Mouse (Mus musculus): ENCODE measurements around the gene Ptpru.
"Not testable (repeated sequence)": the region's sequence is repeated elsewhere in the genome, so short reads cannot be mapped to it uniquely, and the experiment has no call there.

Ptpru gene

DNA sequence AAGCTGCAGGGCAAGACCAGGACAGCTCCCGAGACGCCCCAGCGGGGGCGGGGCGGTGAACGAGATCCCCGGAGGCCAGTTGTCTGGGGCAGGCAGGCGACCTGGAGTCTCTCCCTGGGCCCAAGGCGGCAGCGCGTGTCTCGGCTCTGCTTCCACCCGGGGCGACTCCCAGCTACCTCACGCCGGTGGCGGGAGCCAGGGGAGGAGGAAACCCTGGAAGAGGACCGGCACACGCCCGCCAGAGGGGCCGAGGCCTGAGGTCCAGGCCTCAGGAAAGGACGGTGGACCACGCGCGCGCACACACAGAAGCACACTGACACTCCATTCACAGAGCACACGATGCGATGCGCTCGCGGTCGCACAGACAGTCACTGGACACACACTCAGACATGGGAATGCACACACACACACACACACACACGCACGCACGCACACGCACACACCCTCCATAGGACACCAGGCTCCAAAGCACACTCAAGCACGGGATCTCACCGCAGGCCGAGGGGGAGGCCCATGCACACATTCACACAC lies 1.7 kb downstream of the Ptpru start:
- no peak for DNase-seq (ENCODE audit: low spot score in 2 of 2)

DNA sequence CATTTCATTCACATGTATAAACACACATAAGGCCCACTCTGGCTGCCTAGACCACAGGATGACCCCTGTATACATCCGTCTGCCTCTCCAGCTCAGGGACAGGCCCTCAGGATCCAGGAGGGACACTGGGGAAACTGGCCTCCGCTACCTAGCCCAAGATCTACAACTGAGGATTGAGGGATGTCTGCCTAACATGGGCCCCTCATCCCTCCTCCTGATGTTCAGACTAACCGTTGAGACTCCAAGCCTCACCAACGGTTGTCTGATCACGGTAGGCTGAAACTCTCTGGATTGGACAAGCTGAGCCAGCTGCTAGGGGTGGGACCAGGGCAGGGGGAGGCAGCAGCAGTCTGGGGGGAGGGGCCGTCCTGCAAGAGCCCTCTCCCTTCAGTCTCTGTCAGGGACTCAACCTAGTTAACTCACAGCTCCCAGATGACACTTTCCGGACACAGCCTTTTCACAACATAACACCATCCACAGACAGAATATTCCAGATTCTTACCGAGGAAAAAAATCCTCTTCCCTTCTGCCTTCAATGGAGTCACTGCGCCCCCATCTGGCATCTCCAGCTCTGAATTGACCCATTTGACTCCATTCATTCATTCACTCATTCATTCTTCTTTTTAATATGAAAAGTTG lies 4.0 kb downstream of the Ptpru start:
- DNase-seq (ENCODE audit: low spot score in 2 of 2), result no peak

DNA sequence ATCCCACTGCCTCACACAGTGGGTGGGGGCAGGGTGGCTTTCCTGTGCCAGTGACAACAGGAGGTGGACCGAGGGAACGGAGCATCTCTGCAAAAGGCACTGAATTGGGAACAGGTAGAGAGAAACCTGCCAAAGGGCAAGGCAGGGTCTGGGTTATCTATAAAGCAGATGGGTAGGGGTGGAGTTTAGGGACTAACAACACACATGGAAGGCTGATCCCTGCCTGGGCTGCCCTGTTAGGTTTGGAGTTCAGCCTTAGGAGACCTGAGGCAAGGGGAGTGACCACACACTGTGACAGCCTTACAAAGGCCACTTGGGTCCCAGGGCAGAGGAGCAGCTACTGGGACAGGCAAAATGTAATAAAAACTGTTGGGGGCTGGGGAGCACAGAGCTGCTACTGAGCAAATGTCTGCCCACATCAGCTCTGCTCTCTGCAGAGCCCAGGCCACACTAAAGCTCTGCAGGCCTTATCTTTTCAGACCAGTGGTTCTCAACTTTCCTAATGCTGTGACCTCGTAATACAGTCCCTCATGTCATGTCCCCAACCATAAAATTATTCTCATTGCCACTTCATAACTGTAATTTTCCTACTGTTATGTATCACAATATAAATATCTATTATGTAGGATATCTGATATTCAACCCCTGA lies 5.2 kb downstream of the Ptpru start:
- no peak for DNase-seq (ENCODE audit: low spot score in 2 of 2)

- DNase-seq (ENCODE audit: low spot score in 2 of 2), result no peak
Measured at GRCm38 (mm10) chr4:131831546-131832045, 6.5 kb downstream of the Ptpru start.

- no peak for DNase-seq (ENCODE audit: low spot score in 2 of 2)
Measured at GRCm38 (mm10) chr4:131829123-131829522, 9.0 kb downstream of the Ptpru start.

DNA sequence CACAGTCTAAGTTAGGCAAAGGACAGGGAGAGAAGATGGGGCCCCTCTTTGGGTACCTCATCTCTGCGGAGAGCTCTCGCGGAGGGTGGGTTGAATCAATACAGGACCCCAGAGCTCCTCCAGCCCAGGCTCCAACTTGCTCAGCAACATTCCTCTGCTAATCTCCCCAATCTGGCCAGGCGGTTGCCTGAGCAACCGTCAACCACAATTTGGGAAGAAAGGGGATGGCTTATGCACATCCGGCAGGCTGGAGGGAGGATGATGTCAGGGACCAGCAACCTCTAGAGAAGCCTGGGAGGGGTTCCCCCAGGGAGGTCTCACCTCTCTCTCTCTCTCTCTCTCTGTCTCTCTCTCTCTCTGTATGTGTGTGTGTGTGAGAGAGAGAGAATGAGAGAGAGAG lies 11.2 kb downstream of the Ptpru start:
- no peak for DNase-seq (ENCODE audit: low spot score in 2 of 2)

DNA sequence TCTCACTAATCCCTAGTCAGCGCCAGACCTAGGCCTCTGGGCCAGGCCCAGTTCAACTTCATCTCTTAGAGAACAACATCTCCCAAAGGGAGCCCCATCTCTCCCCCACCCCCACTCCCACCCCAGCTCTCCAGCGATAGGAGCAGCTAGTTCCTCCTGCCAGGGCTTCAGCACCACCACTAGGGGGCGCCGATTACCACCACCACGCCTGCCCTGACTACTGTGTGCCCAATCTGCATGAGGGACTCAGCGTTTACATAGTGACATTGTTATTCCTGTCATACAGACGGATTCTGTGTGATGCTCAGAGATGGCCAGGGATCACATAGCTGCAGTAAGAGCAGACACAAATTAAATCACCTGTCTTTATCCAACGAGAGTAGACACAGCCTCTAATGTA lies 12.3 kb downstream of the Ptpru start:
- no peak for DNase-seq (ENCODE audit: low spot score in 2 of 2)

- no peak for DNase-seq (ENCODE audit: low spot score in 2 of 2)
Measured at GRCm38 (mm10) chr4:131824939-131825338, 13.1 kb downstream of the Ptpru start.

DNA sequence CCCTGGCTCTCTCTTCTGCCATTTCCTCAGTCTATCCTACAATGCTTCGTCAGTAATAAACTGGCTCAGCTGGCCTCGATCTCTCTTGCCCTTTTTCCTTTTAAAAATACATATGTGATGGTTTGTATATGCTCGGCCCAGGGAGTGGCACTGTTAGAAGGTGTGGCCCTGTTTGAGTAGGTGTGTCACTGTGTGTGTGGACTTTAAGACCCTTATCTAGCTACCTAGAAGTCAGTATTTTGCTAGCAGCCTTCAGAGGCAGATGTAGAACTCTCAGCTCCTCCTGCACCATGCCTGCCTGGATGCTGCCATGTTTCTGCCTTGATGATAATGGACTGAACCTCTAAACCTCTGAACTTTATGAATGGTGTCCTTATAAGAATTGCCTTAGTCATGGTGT lies 15.5 kb downstream of the Ptpru start:
- DNase-seq (ENCODE audit: low spot score in 2 of 2), result no peak

DNA sequence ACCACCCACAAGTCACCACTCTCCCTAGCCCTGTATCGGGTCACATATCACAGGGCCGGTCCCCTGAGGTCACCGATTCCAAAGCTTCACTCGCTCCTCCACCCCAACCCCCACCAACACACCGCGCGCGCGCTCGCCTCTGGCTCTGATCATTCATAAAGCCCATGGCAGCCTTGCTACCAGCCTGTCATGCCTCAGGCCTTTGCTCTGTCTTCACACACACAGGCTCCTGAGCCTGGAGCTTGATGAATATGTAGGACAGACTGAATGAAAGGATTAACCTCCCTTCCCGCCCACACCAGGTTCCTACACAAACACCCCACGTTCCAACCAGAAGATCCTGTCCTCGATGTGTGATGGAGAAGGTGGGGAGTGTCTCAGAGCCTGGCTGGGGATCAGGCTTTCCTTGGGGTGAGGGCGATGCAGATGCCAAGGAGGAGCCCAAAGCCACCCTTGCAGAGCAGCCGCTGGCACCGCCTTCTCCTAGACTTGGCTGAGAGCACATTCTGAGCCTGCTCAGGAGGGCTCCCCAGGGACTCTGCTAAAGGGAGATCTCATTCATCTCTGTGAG lies 16.8 kb downstream of the Ptpru start:
- DNase-seq (ENCODE audit: low spot score in 2 of 2), result peak in 1 of 2 experiments; percentile 31

- no peak for DNase-seq (ENCODE audit: low spot score in 2 of 2)
Measured at GRCm38 (mm10) chr4:131818926-131819325, 19.2 kb downstream of the Ptpru start.

DNA sequence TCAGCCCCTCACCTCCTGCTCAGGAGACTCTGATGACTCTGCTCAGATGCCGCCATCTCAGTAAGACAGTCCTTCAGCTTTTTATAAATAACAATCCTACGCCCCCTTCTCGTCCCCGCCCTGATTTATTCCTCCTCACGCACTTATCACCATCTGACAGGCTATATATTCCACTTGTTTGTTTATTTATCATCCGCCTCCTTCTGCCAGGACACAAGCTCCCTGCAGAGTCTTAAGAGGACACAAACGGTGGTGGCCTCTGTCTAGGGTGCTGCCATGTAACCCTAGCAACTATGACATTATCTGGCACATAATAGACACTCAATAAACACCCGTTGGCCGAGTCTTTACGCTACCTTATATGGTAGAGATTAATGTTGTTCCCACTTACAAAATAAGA lies 22.3 kb downstream of the Ptpru start:
- no peak for DNase-seq (ENCODE audit: low spot score in 2 of 2)

GRCm38 (mm10) chr4:131814869-131815268 lies 23.2 kb downstream of the Ptpru start:
- DNase-seq (ENCODE audit: low spot score in 2 of 2), result no peak

DNA sequence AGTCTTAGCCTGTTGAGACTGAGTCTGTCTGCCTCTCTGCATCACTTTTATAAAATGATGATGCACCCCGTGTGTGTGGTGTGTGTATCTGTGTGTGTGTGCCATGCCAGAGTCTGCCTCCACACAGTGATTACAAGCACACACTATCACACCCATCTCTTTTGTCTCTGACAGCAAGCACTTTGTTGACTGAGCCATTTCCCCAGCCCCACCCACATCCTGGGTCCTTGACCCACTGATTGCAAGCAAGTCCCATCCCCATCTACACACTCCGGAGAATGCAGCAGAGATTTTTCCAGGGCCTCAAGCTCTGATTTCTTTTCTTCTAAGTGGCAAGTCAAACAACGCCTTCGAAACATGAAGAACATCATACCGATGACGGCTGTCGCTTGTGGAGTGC lies 24.3 kb downstream of the Ptpru start:
- no peak for DNase-seq (ENCODE audit: low spot score in 2 of 2)

GRCm38 (mm10) chr4:131812458-131812857 lies 25.6 kb downstream of the Ptpru start:
- DNase-seq (ENCODE audit: low spot score in 2 of 2), result no peak

- no peak for DNase-seq (ENCODE audit: low spot score in 2 of 2)
Measured at GRCm38 (mm10) chr4:131805255-131805654, 32.8 kb downstream of the Ptpru start.

DNA sequence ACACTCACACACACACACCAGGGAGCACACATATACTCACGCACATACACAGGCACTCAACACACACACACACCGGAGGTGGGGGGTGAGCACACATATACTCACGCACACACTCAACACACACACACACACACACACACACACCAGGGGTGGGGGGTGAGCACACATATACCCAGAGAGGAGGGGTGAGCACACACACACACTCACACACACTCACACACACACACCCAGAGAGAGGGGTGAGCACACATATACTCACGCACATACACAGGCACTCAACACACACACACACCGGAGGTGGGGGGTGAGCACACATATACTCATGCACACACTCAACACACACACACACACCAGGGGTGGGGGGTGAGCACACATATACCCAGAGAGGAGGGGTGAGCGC lies 33.4 kb downstream of the Ptpru start:
- DNase-seq (ENCODE audit: low spot score in 2 of 2), result not testable (repeated sequence)

DNA sequence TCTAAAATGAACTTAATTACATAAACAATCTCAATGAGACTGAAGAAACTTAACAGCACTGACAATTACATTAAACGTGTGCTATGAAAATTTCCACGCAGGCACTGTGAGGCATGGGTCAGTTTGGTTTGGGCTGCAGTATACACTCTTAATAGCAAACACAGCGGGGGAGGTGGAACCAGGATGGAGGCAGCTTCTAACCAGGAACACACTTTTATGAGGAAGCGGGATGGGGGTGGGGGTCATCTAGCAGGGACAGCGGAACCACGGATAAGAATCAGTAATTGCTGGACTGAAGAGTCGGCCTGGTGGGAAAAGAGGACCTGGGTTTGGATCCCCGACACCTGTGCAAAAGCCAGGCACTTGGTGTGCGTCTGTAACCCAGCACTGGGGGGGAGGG lies 34.2 kb downstream of the Ptpru start:
- no peak for DNase-seq (ENCODE audit: low spot score in 2 of 2)

- no peak for DNase-seq (ENCODE audit: low spot score in 2 of 2)
Measured at GRCm38 (mm10) chr4:131798968-131799367, 39.1 kb downstream of the Ptpru start.

DNA sequence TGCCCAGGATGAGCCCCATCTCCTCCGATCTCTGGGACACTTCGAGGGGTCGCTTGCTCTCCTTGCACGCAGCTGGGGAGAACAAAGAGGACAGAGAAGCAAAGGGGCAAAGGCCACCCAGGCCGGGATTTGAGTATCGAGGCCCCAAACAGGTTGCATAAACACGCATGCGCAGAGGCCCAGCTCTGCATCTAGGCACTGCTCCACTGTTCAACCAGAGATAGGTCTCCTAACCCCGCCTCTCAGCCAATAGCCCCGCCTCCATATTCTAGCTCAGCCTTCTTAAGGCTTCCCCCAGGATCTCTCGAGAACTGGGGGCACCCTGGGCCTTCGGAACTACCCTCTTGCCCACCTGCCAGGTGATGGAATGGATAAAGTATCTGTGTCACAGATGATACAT lies 40.2 kb downstream of the Ptpru start:
- no peak for DNase-seq (ENCODE audit: low spot score in 2 of 2)

GRCm38 (mm10) chr4:131797483-131797882 lies 40.6 kb downstream of the Ptpru start:
- no peak for DNase-seq (ENCODE audit: low spot score in 2 of 2)

DNA sequence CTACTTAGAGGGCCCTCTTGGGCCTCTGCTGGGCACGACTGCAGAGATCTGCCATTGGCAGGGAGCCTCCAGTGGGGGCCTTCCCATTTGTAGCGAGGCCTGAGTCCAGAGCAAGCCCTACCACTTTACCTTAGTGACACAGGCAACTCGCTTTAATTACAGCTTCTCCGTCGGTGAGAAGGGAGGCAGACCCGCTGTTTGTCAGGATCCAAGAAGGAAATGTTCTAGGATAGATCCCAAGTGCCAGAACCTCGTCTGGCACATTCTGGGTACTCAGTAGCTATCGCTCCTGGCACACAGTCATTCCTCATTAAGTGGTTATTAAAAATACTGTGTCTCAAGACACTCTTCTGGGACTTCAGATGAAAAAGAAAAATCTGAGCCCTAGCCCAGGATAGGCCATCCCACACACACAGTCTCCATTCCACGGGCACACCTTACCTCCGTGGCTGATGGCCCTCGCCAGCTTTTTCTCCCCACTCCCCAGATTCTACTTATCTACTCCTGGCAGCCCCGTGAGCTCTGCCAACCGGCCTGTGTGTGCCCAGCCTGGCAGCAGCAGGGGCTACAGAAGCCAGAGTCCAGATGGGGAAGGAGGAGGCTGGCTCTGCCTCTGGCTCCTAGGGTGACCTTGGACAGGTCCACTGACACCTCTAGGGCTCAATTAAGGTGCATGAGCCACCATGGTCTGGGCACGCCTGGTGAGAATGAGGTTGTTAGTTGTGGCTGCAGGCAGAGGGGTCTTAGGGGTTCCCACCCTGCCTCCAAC lies 41.6 kb downstream of the Ptpru start:
- DNase-seq (ENCODE audit: low spot score in 2 of 2), result no peak

All from frontal cortex, postnatal 10 days (tissue).